Mouse (Mus musculus) heart, postnatal 0 days (tissue): ENCODE data around the gene Vwa3b. TPM values are rescaled to one million over a fixed set of nuclear protein-coding genes. Genes with fewer than 3 reads are reported as not detected.

ENCODE experiments used
- ATAC-seq: fragments of 200-750 bp; cut with Nextera tagmentation; 2 replicates; pipeline ENCODE4 v1.8.0; 2017; ENCODE audit warnings: low read depth, moderate number of reproducible peaks, moderate library complexity; ENCODE audit not compliant: insufficient read depth
- DNase-seq: peaks from one replicate; pipeline ENCODE4 v3.0.0-alpha.2; 2016; ENCODE audit warnings: low spot score
- H3K27ac ChIP-seq: fragments of 300-500 bp; sonication (generic); 2 replicates; pipeline ENCODE4 v1.5.1; 2014; ENCODE audit warnings: low read depth, mild to moderate bottlenecking
- H3K27me3 ChIP-seq: fragments of 300-500 bp; sonication (generic); 2 replicates; pipeline ENCODE4 v1.6.1; 2014; ENCODE audit warnings: low read length, mixed read lengths; ENCODE audit not compliant: control insufficient read depth, insufficient read depth
- H3K36me3 ChIP-seq: fragments of 300-500 bp; sonication (generic); replicated peaks from 2 replicates; pipeline ENCODE4 v1.6.1; 2014; ENCODE audit warnings: low read length, mixed read lengths; ENCODE audit not compliant: control insufficient read depth, insufficient read depth
- H3K4me1 ChIP-seq: fragments of 300-500 bp; sonication (generic); 2 replicates; pipeline ENCODE4 v1.6.1; 2014; ENCODE audit warnings: antibody characterized with exemption; ENCODE audit not compliant: control insufficient read depth, insufficient read depth
- H3K4me2 ChIP-seq: fragments of 300-500 bp; sonication (generic); 2 replicates; pipeline ENCODE4 v1.6.1; 2014; ENCODE audit warnings: low read depth, mild to moderate bottlenecking, low read length, moderate library complexity
- H3K4me3 ChIP-seq: fragments of 300-500 bp; sonication (generic); 2 replicates; pipeline ENCODE4 v1.5.1; 2014; ENCODE audit warnings: low read depth, low read length
- H3K9ac ChIP-seq: fragments of 300-500 bp; sonication (generic); replicated peaks from 2 replicates; pipeline ENCODE4 v1.6.1; 2014; ENCODE audit warnings: low read depth, low read length, mixed read lengths
- H3K9me3 ChIP-seq: fragments of 300-500 bp; sonication (generic); replicated peaks from 2 replicates; pipeline ENCODE4 v1.6.1; 2016; ENCODE audit warnings: low read length; ENCODE audit not compliant: control insufficient read depth
- CTCF ChIP-seq: IDR thresholded peaks from 2 replicates; pipeline ENCODE4 v1.5.1; 2016; ENCODE audit warnings: antibody characterized with exemption, control low read depth, low read depth
- EP300 ChIP-seq: IDR thresholded peaks from 2 replicates; pipeline ENCODE4 v1.6.1; 2016; ENCODE audit warnings: antibody characterized with exemption, low read depth
- WGBS: fragments of 180-500 bp; shearing (Covaris S2); extraction: QIAGEN DNeasy Blood & Tissue Kit; methylation state at CpG from one replicate; pipeline ENCODE4 v1.1.7; 2014; 5-methylcytosine and 5-hydroxymethylcytosine counted together
- polyA plus RNA-seq: library from polyadenylated mRNA; unstranded; fragments of >200 nt; fragmentation: Nextera tagmentation; extraction: Ambion mirVana; gene quantifications from 2 replicates; pipeline ENCODE4 v1.2.1, GENCODE M21; 2015
- total RNA-seq: library from RNA; depleted of rRNA; stranded (reverse); fragments of >200 nt; gene quantifications from 2 replicates; pipeline ENCODE4 v1.2.3, GENCODE M21; 2014; ENCODE audit warnings: low replicate concordance

The Vwa3b gene
- total and polyA plus RNA-seq, 2 experiments from 2014 or later = 0.26 TPM; not detected in 1

- no peaks in the 10 kb centered on the region for H3K36me3 ChIP-seq
- 65% methylated on average over 2 of the region's 2 CpGs for WGBS
- ATAC-seq (no peak), DNase-seq (no peak)
- H3K9me3 ChIP-seq = no peaks in the 10 kb centered on the region
- H3K4me2 ChIP-seq = no peak overlapping the region
- no peaks in the 10 kb centered on the region for H3K27me3 ChIP-seq
- TF ChIP-seq CTCF (no peak), EP300 (no peak)
- no peak overlapping the region for H3K4me3 ChIP-seq
- no peaks in the 10 kb centered on the region for H3K4me1 ChIP-seq
- H3K9ac ChIP-seq = no peak overlapping the region
- H3K27ac ChIP-seq = no peak overlapping the region
Measured at GRCm38 (mm10) chr1:37013006-37013405, 13.4 kb upstream of the Vwa3b start.

- no peak for ATAC-seq
- WGBS = 49% methylated on average over 7 of the region's 7 CpGs
- no peak overlapping the region for H3K27ac ChIP-seq
- DNase-seq = no peak
- H3K9ac ChIP-seq = no peak overlapping the region
- no peak overlapping the region for H3K4me3 ChIP-seq
- H3K36me3 ChIP-seq = no peaks in the 10 kb centered on the region
- TF ChIP-seq CTCF (no peak), EP300 (no peak)
- no peak overlapping the region for H3K4me2 ChIP-seq
- no peaks in the 10 kb centered on the region for H3K27me3 ChIP-seq
- no peaks in the 10 kb centered on the region for H3K9me3 ChIP-seq
- H3K4me1 ChIP-seq = no peaks in the 10 kb centered on the region
Measured at GRCm38 (mm10) chr1:37013687-37014086, 12.7 kb upstream of the Vwa3b start.

- Histone ChIP-seq H3K27me3 (no peaks in the 10 kb centered on the region), H3K27ac (no peak overlapping the region)
- WGBS = 87% methylated on average over 6 of the region's 6 CpGs
Measured at GRCm38 (mm10) chr1:37019017-37019416, 7.4 kb upstream of the Vwa3b start.

GRCm38 (mm10) chr1:37022704-37023103 lies 3.7 kb upstream of the Vwa3b start:
- Histone ChIP-seq H3K4me2 (no peak overlapping the region), H3K4me1 (no peaks in the 10 kb centered on the region), H3K27ac (no peak overlapping the region), H3K9me3 (no peaks in the 10 kb centered on the region), H3K36me3 (no peaks in the 10 kb centered on the region), H3K4me3 (no peak overlapping the region), H3K27me3 (no peaks in the 10 kb centered on the region), H3K9ac (no peak overlapping the region)
- 78% methylated on average over 2 of the region's 2 CpGs for WGBS
- ATAC-seq = no peak
- no peak for DNase-seq
- TF ChIP-seq CTCF = no peak
- TF ChIP-seq EP300 = no peak

More at GRCm38 (mm10) chr1:37019017-37019416, 7.4 kb upstream of the Vwa3b start:
- no peak for ATAC-seq
- DNase-seq = no peak
- Histone ChIP-seq H3K4me1 (no peaks in the 10 kb centered on the region), H3K4me3 (no peak overlapping the region), H3K9me3 (no peaks in the 10 kb centered on the region), H3K4me2 (no peak overlapping the region), H3K9ac (no peak overlapping the region), H3K36me3 (no peaks in the 10 kb centered on the region)
- TF ChIP-seq CTCF (no peak), EP300 (no peak)

GRCm38 (mm10) chr1:37024736-37025135 lies 1.7 kb upstream of the Vwa3b start:
- no peaks in the 10 kb centered on the region for H3K27me3 ChIP-seq
- TF ChIP-seq EP300 (no peak), CTCF (no peak)
- H3K4me1 ChIP-seq = 0 out of 2 replicates have a peak, but pooled peaks cover 3% of the 10 kb centered on the region
- no peaks in the 10 kb centered on the region for H3K9me3 ChIP-seq
- H3K27ac ChIP-seq = no peak overlapping the region
- 64% methylated on average over 7 of the region's 7 CpGs for WGBS
- H3K36me3 ChIP-seq = no peaks in the 10 kb centered on the region
- DNase-seq (no peak), ATAC-seq (no peak)
- no peak overlapping the region for H3K4me2 ChIP-seq
- no peak overlapping the region for H3K9ac ChIP-seq
- H3K4me3 ChIP-seq = no peak overlapping the region

GRCm38 (mm10) chr1:37025376-37025775 lies 1.0 kb upstream of the Vwa3b start:
- H3K4me3 ChIP-seq = no peak overlapping the region
- no peaks in the 10 kb centered on the region for H3K9me3 ChIP-seq
- H3K4me2 ChIP-seq = no peak overlapping the region
- ATAC-seq (no peak), DNase-seq (no peak)
- no peak overlapping the region for H3K27ac ChIP-seq
- no peaks in the 10 kb centered on the region for H3K36me3 ChIP-seq
- TF ChIP-seq CTCF (no peak), EP300 (no peak)
- H3K27me3 ChIP-seq = no peaks in the 10 kb centered on the region; the same call in 1 of the 2 replicates
- 0 out of 2 replicates have a peak, but pooled peaks cover 9% of the 10 kb centered on the region for H3K4me1 ChIP-seq
- no peak overlapping the region for H3K9ac ChIP-seq
- 79% methylated on average over 1 of the region's 1 CpGs for WGBS
